Mouse (Mus musculus) ovary, adult 18-20 months (tissue): ENCODE results near the gene Smad1.
"Not testable (repeated sequence)": the region's sequence is repeated elsewhere in the genome, so short reads cannot be mapped to it uniquely, and the experiment has no call there.

ENCODE experiments used
- DNase-seq: peaks from one replicate; pipeline ENCODE4 v3.0.0; 2022; ENCODE audit warnings: low spot score, mixed read lengths

Gene Smad1

DNA sequence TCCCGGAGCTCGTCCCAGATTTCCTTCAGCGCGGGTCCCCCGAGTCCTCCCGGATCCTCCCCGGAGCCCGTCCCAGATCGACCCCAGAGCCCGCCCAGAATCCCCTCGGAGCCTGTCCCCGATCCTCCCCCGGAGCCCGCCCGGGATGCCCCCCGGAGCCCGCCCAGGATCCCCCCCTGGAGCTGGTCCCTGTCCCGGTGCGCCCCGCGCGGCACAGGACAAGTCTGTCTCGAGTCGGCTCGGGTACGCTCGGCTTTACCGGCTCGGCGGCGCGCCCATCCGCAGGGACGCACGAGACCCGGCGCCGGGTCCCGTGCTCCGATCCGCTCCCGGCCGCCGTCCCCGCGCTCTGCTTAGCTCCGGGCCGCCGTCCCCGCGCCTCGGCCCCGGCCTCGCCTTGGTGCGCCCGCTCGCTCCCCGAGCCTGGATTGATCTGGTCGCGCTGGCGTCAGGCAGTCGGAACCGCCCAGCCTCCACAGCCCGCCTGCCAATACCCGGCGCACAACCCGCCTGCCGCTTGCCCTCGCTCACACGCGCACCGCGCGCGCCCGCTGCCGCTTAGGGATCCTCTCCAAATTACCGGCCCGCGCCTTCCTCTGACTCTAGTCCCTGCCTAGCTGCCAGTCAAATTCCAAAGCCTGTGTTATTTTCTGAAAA is at the start of gene Smad1:
Smad1 (minus strand) TSS at position 525 of the 657 bp plus-strand sequence.
- peak; percentile 89 for DNase-seq

DNA sequence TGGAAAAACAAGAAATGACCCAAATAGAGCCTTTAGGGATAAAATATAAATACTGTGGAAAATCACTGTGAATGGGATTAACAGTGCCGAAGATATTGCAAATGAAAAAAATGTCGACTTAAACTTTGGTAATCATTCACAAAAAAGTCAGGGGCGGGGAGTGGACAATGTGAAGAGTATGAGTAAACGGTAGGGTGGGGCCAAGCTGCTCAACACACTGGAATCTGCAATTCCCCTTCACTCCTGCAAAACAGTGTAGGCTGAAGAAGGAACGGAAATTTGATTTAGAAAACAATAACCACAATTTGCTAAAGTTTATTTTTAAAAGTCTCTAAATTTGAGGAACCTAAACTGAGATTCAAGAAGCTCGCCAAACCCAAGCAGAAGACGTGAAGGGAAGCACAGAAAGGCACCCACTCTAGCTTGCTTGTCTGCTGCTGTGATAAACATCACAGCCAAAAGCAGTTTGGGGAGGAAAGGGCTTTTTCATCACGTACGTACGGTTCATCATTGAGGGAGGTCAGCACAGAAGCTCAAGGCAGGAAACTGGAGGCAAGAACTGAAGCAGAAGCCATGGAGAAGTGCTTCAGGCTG is 48.0 kb upstream of the Smad1 start:
- no peak for DNase-seq

DNA sequence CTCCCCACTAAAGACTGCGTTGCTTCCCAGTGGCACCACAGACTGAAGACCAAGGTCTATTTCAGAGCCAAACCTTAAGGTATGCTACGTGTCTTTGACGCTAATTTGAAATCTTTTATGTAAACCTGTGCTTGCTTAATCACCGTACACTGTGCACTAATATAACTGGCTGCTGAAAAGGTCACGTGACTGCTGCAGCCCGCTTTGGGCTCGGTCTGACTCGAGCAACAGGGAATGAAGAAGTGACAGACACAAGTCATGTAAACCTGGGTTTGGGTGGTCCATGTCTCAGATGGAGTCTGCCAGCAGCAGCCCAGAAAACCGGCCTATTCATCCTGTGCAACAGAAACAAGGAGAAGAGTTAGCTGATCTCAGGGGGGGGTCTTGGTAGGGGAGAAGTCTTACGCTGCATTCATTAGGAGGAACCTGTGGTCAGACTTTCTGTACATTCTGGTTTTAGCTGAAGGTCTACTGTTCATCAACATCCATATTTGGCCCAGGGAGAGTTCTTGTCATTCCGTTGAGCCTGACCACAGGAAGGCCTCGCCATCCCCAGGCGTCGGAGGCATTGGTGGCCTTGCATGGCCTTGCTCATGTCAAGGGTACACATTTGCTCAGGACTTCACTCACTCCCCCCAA is 44.3 kb upstream of the Smad1 start:
- no peak for DNase-seq

DNA sequence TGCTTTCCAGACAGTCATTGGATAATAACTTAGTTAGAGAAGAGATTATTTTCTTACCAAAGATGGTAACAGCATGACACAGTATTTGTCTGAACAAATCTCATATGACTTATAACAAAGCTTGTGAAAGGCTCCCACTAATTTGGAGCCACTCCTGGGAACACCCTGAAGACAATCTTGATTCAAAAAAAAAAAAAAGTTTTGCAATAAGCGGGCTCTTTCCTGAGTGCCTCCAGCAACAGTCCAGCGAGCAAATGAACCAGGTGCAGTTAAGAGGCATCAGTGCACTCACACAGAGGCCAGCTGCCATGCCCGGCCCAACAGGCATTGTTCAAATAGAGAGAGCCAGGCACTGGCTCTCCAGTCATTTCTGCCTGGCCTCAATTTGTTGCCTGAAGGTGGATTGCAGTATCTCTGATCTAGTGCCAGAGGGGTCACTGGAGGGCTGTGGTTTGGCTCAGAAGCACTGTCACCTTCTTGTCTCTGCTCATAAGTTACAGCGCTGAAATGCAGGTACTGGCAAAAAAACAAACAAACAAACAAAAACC is 34.7 kb upstream of the Smad1 start:
- DNase-seq = no peak

DNA sequence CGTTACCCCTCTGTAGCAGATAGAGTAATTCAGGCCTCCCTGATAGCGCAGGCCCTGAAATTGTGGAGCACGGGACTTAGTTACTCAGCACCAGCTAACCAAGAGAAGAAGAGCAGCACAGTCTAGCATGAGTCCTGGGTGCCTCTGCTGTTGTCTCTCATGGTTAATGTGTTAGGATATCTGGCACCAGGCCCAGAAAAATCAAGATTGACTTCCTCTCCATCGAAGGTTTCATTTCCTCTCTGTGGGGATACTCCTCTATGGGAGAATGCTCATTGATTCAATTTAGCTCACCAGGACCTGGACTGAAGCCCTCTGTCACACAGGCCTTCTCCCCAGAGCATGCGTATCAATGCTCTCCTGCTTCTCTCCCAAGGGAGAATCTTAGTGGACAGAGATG is 15.6 kb upstream of the Smad1 start:
- DNase-seq = no peak

DNA sequence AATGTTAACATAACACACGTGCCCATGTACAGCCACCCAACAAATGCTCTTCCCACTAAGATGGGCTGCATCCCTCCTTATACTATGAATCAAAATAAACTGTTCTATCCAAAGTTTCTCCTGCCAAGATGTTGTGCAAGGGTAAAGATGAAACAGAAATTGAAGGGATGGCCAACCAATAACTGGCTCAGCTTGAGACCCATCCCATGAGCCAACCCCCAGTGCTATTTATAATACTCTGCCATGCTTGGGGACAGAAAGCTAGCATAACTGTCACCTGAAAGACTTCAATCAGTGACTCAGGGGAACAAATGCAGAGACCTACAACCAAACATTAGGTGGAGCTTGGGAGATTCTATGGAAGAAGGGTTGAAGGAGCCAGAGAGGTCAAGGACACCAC is 11.2 kb upstream of the Smad1 start:
- no peak for DNase-seq

DNA sequence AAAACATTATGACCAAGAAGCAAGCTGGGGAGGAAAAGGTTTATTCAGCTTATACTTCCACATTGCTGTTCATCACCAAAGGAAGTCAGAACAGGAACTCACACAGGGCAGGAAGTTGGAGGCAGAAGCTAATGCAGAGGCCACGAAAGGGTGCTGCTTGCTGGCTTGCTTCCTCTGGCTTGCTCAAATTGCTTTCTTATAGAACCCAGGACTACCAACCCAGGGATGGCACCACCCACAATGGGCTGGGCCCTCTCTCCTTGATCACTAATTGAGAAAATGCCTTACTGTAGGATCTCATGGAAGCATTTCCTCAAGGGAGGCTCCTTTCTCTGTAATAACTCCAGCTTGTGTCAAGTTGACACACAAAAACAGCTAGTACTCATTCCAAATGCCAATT is 8.0 kb upstream of the Smad1 start:
- not testable (repeated sequence) for DNase-seq

DNA sequence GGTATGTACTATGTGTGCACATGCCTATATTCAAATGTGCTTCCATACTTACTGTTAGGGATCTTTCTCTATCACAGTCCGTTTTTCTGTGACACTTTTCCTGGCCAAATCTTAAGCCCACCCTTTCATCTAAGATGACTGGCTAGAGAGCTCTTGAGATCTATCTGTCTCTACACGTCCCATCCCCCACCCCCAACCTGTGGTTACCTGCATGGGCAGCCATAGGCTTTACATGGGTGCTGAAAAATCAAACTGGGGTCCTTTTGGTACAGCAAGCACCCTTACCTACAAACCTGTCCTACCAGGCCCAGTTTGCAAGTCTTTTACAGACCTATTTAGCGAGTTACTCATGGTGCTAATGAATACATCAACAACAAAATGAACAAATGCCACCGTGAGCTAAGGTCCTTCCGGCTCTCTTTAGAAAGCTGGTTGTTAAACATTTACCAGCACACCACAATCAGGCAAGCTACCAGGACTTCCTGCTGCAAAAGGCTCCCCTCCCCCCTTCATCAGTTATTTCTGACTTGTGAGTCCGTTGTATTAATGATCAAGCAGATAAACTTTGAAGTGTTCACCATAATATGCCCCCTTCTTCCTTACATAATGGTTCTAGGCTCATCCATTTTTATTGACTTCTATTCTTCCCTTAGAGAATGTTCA is 5.7 kb upstream of the Smad1 start:
- no peak for DNase-seq

DNA sequence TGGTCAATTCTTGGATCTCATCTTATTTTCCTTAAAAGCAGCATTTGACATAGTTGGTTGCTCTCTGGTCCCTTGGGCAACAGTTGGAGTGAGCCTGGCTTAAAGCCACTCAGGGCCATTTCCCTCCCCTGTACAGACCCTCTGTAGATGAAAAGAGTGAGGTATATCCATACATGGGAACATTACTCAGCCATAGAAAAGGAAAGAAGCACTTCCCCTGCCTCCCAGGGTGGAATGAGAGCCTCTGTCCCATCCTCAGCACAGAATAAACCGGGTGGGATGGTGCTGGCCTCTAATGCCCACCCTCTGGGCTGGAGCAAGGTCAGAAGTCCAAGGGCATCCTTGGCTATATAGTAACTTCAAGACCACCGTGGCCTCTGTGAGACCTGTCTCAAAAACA is 1.4 kb upstream of the Smad1 start:
- no peak for DNase-seq

DNA sequence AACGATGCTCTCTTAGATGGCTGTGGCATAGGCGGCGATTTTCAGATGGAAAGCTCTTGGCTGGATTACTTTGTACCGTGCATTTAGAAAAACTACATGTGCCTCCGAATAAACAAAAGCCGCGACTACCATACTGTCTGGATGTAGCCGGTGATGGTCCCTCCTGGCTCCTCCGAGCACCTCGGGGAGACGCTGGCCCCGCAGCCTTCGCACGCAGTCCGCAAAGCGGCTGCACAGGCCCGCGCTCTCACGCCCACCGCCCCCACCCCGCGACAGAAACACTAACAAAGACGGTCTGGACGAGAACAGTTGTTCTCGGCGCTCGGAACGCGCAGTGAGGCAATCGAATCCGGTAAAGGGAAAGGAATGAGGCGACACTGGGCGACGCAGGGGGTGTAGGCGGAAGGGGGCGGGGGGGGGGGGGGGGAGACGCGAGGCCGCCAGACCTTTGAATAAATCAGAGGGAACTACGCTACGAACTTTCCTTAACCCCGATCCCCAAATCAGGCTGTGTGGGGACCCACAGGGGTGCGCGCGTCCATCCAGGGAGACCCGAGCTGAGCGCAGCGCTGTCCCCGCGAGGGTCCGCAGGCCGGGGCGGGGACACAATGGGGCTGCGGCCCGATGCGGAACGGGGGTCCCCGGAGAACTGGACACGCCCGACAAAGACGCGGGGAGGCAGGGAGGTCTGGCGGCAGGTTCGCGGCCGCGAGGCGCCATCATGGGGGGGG is 902 bp downstream of the Smad1 start:
- DNase-seq = no peak

DNA sequence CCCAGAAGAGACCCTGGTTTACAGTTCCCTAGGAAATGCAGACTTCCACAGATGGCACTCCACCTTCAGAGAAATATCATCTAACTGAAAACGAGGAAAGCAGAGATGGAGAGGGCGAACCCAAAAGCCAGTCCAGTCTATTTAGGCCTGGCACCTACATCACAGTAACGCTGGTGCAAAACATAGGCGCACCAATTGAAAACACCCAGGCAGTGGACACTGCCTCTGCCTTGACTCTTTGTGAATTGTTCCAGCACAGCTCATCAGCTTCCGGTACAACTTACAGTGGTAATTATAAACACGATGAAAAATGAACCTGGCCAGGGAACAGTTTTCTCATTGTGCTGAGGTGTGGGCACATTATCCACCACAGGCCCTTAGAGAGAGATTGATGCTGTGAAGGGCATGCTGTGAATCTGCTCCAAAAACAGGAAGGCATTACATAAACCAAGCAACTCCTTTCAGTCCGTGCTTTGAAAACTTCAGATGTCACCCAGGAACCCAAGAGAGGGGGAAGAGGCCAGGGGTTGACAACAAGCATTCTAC is 1.5 kb downstream of the Smad1 start:
- no peak for DNase-seq

DNA sequence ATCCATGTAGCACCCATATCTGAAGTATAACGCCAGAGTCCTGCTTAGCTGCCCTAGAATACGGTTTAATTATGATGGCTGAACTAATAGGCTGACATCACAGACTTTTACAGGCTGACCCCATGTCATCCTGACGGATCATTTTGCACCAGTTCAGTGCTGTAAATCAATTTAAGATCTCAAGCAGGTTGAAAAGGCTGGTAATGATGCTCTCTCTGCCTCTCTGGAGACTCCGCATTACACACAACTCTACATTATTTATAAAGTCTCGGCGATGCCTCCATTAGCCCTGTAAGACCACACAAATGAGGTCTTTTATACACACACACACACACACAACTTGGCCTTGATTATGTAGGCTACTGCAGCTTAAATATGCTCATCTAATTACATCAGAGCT is 2.4 kb downstream of the Smad1 start:
- no peak for DNase-seq

DNA sequence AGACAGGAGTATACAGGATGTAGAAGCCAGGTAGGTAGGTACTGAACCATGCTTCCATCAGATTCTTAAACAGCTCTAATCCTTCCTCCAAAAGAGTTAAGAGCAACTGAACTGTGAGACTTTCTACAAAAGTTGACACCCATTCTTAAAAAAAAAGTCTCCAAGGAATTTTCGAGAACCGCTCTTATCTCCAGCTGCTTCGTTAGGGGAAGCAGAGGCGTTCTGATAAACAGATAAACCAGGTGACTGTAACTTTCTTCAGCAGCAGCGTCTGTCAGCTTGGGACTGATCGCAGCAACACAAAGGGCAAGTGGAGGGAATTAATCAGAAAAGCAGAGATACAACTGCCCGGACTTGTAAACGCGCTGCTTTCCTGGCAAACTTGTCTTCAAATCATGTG is 5.3 kb downstream of the Smad1 start:
- no peak for DNase-seq

DNA sequence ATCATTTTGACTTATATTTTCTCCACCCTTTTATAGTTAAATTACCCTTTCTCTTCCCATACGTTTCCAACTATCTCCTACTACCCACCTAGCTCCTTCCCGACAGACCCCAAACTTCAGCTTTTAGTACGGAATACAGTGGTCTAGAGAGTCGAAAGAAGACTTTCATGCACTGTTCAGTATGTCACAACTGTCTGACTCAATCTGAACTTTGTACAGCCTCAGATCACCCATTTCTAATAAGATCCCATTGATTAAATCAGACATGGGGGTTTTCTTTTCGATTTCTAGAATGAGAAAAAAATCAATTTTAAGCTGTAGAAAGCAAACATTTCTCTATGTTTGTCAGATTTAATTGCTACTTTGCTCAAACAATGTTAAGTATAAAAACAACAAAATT is 6.1 kb downstream of the Smad1 start:
- no peak for DNase-seq

DNA sequence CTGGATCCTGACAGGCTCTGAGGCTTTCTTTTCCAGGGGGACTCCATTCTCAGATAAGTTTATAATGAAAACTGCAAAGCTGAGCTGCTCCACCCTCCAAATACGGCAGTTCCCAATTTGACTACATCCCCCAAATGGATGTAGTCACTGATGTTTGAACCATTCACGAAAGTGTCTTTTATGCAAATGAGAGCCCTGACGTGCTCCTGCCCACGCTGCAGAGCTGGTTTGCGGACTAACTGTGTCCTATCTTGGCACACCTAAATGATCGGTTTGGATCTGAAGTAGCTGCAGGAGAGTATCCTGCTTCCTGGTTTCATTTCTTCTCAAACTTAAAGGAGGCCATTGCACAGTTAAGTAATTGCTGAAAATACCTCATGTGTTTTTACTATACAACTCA is 6.7 kb downstream of the Smad1 start:
- DNase-seq = no peak

DNA sequence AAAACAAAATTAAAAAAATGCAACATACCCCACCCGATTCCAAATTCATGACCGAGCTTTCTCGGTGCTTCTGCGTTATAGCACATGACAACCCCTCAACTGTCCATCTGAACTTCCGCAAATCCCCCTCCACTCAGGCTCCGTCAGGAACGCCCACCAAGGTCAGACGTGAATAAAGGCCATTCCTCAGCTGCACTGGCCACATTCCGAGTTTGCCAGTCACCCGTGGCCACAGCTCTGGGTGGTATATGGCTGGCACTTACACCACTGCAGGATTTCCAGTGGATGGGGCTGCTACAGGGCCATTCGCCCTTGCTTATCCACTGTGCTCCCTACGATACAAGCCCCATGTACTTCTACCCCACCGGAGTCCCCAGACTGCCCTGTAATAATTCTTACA is 7.9 kb downstream of the Smad1 start:
- no peak for DNase-seq

DNA sequence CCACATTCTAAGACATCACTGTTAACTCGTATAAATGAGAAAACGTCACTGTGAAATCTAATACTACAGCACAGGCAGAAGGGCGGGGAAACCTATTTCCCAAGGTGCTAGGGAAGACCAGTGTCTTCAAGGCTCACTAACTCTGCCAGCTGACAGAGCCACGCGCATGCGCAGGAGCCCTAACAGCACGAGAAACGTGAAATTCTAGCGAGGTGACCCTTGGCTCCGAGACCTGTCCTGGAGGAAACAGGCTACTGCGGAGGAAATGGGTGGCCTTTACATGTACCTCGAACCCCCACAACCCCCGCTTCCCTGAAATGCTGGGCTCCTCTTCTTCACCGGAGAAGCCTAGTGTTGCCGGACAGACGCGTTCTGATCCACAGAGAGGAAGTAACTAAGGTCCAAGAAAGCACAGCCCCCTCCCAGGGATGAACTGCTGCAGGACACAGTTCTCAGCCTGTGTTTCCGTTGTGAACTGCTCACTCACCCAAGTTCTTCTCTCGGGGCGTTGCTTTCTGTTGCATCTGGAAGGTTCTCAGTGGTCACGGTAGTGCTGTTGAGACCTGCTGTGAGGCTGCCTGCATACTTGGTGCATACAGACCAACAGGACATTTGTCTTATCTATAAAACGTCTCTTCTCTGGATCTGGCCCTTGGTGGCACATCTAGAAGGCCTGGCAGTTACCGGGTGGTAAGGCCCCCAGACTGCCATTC is 10.1 kb downstream of the Smad1 start:
- DNase-seq = no peak

DNA sequence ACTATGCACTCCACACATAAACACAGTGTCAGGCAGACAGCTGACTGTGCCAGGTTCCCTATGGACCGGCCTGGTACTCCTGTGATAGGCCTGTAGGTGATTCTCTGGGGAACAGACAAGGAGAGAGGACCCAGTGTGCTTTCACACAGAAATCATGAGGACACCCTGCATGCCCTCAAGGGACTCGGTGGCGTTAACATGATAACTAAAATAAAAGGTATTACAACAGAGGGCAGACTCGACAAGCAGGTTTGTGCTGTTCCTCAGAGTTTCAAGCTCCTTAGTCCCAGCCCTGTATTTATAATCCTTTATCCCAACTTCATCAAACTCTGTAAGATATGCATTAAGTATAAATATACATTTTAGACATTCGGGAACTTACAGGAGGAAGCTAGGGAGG is 12.5 kb downstream of the Smad1 start:
- DNase-seq = no peak

DNA sequence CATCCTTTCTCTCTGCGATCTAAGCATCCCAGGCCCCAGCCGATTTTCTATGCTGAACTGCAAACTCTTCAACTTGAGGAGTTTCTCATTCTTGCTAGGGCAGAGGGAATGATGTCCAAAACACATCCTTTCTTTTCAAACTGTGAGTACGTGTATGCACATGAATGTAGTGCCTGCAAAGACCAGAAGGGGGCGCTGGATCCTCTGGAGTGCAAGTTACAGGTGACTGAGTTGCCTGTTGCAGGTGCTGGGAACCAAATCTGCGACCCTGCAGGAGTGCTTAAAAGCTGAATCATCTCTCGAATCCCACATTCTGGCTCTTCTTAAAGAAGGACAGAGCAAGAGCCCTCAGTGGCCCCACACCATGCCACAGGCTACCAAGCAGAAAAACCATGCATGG is 13.0 kb downstream of the Smad1 start:
- no peak for DNase-seq

DNA sequence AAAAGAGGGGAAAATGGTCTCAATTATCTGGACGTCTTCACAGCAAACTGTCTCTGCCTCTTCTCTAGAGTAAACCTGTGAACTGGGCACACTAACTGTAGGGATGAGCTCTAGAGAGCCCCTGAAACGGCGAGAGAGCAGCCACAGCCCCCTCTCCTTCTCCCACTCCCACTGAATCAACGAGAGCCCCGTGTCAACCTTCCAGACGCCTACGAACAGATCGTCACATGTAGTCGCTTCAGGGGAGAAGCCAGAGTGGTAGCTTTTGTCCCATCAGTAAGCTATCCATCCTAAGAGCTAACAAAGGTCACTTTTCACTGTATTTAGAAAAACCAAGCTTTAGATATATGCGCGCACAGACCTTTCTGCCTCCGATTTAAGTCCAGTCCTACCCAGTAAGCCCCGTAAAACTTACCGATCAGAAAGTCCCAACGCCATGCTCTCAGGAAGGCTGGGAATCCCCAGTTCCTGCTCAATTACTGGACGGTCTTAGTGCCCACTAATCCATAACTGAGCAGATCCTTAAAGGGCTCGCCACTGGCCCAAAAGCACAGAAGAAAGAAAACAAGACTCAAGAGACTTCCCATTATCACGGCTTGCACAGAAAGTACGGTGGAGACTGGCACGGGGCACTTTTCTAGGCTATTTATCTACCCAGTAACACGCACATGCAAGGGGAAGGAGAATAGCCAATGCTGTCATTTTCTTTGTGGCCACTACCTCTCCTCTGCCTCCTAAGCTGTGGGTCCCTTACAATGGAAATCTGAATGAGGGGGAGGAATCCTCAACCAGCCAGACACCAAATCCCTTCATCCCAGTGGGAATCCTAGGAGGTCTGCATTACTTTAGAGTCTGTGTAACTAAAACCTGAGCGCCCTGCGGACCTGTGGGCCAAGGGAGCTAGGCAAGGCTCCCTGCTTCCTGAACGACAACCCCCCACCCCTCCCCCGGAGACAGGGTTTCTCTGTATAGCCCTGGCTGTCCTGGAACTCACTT is 14.7 kb downstream of the Smad1 start:
- DNase-seq = no peak
